Mouse (Mus musculus) ovary, postnatal 36 days (tissue): ENCODE data around the gene Atxn7l1.

Source experiments
- DNase-seq: peaks from one replicate; pipeline ENCODE4 v3.0.0; 2022; ENCODE audit warnings: low spot score, mixed read lengths

Gene Atxn7l1

GRCm38 (mm10) chr12:33369555-33369954, 222.1 kb downstream of the Atxn7l1 start:
- DNase-seq: no peak

DNA sequence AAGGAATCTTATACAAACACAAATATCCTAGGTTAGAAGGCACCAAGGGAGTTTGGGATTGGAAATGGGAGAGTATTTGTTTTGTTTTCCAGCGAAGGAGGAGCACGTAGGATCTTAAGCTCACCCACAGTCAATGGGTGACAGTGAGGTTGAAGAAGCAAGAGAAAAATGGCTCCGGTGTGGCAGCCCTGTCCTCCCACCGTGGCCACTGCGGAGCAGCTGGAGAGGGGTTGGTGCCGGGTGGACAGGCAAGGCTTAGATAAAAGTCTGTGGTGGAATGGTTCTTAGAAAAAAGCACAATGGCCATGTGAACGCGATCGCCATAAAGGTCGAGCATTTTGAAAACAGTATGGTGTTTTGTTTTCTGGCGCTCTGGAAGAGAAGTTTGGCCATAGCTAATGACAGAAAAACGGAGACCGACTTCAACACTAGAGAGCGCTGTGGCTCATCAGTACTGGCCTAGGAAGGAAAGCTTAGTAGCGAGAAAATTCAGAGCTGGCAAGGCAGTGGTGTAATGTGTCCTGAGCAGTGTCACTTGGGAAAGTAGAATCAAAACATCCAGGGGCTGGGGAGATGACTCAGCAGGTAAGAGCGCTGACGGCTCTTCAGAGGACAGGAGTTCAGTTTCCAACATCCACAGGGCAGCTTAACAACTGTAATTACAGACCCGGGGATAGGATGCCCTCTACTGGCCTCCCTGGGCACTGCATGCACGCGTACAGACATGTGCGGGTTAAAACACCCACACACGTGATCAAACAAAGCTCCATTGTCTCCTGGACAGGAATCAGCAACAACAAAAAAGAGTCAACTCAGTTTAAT, 232.3 kb downstream of the Atxn7l1 start:
- DNase-seq: peak; percentile 70

DNA sequence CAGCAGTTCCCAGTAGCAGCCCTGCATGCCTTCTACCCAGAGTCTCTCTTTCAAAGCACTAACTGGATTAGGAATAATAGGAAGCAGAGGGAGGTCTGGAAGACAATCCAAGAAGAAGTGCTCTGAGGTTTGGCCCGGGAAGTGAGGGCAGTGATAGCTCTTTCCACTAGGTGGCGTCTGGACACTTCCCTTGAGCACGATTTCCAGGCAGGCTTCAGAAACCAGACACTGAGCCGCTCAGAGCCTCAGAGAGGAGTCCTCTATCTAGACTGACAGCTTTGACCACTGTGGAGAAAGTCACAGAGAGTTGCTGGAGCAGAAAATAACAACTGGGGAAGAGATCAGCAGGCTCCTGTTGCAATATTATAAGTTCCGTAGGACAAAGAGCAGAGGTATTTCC, 241.3 kb downstream of the Atxn7l1 start:
- peak; percentile 55 for DNase-seq

DNA sequence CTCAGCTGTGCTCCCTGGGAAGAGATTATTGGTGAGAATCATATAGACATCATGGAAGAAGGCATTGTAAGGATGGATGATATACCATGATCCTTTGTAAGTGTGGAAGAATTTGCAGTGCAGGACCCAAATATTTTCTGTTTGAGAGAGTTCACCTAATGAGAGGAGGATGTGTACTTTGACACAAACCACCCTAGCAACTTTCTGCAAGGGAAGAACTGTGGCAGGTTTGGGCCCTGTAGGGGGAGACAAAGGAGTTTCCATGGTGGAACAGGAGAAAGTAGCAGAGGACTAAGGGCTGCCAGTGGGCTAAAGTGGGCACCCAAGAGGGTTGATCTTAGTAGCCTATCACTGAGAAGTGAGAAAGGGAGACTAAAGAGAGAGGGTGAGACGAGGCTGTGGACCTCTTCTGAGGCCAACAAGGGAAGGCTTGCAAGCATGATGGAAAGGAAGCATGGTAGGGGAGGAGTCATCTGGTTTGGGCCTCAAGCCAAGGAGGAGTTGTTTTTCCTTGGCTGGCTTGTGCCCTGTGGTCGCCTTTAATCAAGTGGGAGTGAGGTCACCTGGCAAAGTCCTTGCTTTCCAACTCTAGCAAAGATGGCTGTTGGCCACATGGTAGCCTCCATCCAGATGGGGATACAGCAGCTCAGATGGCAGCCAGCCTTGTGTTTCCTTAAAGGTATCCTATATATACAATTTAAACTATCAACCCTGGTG, 243.5 kb downstream of the Atxn7l1 start:
- DNase-seq: no peak

GRCm38 (mm10) chr12:33394804-33395623, 247.5 kb downstream of the Atxn7l1 start, which contains the start of gene Efcab10:
Efcab10 (plus strand) TSS chr12:33394854.
- peak; percentile 58 for DNase-seq

DNA sequence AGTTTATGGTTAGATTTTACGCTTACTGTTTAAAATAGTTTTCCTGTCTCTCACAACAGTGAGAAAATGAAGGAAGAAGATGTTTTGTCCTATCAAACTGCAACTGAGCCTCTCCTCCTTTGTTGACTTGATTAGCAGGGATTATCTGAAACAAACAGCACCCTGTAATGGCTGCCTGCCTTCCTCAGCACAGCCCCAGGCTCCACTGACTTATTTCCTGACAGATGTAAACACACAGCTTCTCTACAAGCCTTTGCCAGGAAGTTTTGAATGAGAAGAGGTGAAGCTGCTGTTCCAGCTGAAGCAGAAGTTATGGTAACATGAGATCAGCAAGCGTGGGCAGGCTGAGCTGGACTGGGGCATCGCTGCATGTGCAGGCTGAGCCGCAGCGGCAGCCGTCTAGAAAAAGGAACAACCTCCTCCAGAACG, 255.8 kb downstream of the Atxn7l1 start:
- no peak for DNase-seq

DNA sequence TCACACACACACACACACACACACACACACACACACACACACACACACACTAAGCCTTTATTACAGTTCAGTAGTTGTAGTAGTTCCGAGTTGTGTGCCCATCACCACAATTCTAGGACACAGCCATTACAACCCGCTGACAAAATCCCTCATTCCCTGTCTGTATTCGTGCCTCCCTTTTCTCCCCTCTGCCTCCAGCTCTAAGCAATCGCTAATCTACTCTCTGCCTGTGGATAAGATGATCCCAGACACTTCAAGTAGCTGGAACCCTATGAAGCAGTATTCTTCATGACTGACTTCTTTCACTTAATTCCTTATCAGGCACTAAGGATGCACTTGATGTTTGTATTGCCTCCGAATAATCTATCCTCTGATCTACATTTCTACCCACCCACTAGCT, 257.5 kb downstream of the Atxn7l1 start:
- no peak for DNase-seq

DNA sequence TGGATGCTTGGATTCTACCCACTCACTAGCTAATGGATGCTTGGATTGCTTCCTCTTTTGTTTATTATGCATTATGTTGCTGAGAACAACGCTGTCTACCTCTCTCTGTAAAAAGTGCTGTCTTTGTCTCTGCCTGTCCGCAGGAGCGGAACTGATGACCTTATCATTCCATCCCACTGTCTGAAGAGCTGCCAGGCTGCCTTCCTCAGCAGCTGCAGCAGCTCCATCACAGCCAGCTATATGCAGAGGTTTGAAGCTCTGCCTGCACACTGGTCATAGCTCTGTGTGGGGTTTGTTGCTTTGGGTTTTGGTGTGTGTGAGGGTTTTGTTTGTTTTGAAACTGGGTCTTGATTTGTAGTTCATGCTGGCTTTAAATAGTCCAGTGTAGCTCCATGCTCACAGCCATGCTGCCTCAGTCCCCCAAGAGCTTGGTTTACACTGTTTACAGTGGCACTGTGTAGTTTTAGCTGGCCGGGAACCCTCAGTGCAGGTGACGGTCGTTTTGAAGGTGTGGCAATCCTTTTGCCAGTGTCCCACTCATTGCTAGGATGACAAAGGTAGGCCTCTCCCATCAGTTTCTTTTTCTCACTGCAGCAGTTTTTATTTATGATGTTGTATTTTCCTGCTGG, 258.0 kb downstream of the Atxn7l1 start:
- DNase-seq: no peak

DNA sequence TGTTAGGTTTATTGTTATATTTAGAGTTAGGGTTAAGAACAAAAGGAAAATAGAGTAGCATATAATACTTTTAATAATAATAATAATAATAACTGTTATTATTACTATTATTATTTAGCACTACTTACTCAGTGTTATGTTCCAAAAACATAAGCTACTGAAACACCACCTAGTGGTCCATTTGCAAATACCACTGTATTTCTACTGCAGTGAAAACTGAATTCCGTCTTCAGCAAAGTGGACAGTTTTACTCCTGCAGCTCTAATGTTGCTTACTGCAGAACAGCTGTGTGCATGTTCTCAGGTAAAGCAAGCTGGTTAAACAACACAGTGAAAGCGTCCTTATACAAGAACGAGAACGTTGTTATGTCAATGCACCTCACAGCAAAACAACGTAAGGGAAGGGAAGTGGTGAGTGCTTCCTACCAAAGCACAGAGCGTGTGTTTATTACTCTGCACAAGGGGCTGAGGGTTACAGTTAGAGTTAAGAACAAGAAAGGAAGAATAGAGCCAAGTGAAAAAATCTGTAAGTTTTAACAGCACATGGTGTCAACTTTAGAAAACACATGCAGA, 264.2 kb downstream of the Atxn7l1 start:
- no peak for DNase-seq
